Mouse (Mus musculus): ENCODE results near the gene H2al2a.

Gene H2al2a

GRCm38 (mm10) chr2:17996858-17997257 lies at the start of gene H2al2a:
H2al2a (minus strand) TSS chr2:17996958.
- DNase-seq (ENCODE audit: low read depth, low spot score): no peak

GRCm38 (mm10) chr2:18046186-18046585 lies 49.4 kb upstream of the H2al2a start:
- DNase-seq (ENCODE audit: low read depth, low spot score): no peak

- no peak for DNase-seq (ENCODE audit: low read depth, low spot score)
Observed at GRCm38 (mm10) chr2:18045781-18046181, 49.0 kb upstream of the H2al2a start.

GRCm38 (mm10) chr2:18045143-18045780 lies 48.5 kb upstream of the H2al2a start:
- DNase-seq (ENCODE audit: low read depth, low spot score): no peak

GRCm38 (mm10) chr2:18041199-18041885 lies 44.6 kb upstream of the H2al2a start:
- no peak for DNase-seq (ENCODE audit: low read depth, low spot score)

GRCm38 (mm10) chr2:18040347-18041160 lies 43.8 kb upstream of the H2al2a start:
- DNase-seq (ENCODE audit: low read depth, low spot score): no peak

GRCm38 (mm10) chr2:18039566-18040290 lies 43.0 kb upstream of the H2al2a start:
- DNase-seq (ENCODE audit: low read depth, low spot score): no peak

GRCm38 (mm10) chr2:18038895-18039371 lies 42.2 kb upstream of the H2al2a start:
- no peak for DNase-seq (ENCODE audit: low read depth, low spot score)

GRCm38 (mm10) chr2:18038141-18038752 lies 41.5 kb upstream of the H2al2a start:
- DNase-seq (ENCODE audit: low read depth, low spot score): no peak

- DNase-seq (ENCODE audit: low read depth, low spot score): no peak
Observed at GRCm38 (mm10) chr2:18037491-18037890, 40.7 kb upstream of the H2al2a start, which contains the start of gene A930004D18Rik. A930004D18Rik (minus strand) TSS chr2:18037737.

- no peak for DNase-seq (ENCODE audit: low read depth, low spot score)
Observed at GRCm38 (mm10) chr2:18034371-18035250, 37.9 kb upstream of the H2al2a start.

- DNase-seq (ENCODE audit: low read depth, low spot score): no peak
Observed at GRCm38 (mm10) chr2:18033166-18034108, 36.7 kb upstream of the H2al2a start.

- no peak for DNase-seq (ENCODE audit: low read depth, low spot score)
Observed at GRCm38 (mm10) chr2:18032538-18032895, 35.8 kb upstream of the H2al2a start.

- no peak for DNase-seq (ENCODE audit: low read depth, low spot score)
Observed at GRCm38 (mm10) chr2:18031831-18032537, 35.2 kb upstream of the H2al2a start.

GRCm38 (mm10) chr2:18031271-18031821 lies 34.6 kb upstream of the H2al2a start:
- no peak for DNase-seq (ENCODE audit: low read depth, low spot score)

GRCm38 (mm10) chr2:18030581-18030980 lies 33.8 kb upstream of the H2al2a start:
- no peak for DNase-seq (ENCODE audit: low read depth, low spot score)

- DNase-seq (ENCODE audit: low read depth, low spot score): no peak
Observed at GRCm38 (mm10) chr2:18029656-18030055, 32.9 kb upstream of the H2al2a start.
